Comparison of ENCODE assay signal across 16 mouse cellular contexts in the genomic region with DNA sequence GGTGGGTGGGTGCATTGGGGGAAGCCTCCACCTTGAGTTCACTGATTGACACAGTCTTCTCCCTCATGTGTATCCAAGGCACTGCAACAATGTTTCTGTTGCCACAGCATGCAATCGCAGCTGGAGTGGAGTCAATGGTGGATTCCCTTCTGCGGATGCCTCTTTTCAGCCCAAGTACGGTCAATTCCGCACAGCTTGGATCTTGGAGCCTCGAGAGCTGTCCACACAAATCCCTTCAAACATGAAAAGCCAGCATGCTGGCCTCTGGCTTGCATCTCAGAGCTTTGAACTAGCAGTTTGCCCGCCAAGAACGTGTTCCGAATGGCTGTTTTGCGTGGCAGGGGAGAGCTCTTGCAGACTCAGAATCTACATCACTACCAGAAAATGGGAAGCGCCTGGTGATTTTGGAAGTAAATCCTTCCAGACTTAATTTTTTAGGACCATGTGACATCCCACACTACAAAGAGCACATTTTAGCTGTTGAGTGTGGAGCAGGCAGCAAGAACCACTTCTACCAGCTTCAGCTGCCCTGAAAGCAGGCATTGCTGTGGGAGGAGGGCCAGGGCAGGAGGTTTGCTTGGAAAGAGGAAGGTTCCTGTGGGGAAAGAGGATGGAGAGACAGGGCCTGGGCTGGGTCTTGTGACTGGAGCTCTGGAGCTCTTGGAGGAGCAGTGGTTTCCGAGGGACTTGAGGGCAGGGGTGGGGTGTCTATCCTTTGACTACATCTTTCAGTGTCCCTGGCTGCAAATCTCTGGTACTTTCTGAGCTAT.
DNase-seq lines count a peak whose midpoint lies in the region; ATAC-seq lines count a peak whose summit lies in the region.
"Had no signal": no experiment of that assay in that cellular context is flagged by ENCODE, and none has a peak within 500 bp of the region (broad histone marks: within the 10 kb centered on the region; RNA-seq: fewer than 3 reads in every experiment).

No protein-coding gene starts in this region.

- H3K9me3 ChIP-seq in midbrain, embryonic 11.5 days (ENCODE audit: control insufficient read depth, low read length), result no peaks in the 10 kb centered on the region
- H3K9me3 ChIP-seq in midbrain, embryonic 15.5 days, result no peaks in the 10 kb centered on the region
- H3K9me3 ChIP-seq in embryonic facial prominence, embryonic 10.5 days, result no peaks in the 10 kb centered on the region
- H3K9me3 ChIP-seq in midbrain, embryonic 16.5 days (replicated peaks; ENCODE audit: control insufficient read depth, low read length, poor library complexity, severe bottlenecking), result no peaks in the 10 kb centered on the region
- H3K9me3 ChIP-seq: heart, embryonic 12.5 days; hindbrain, embryonic 10.5 days had no signal

- H3K9ac ChIP-seq in midbrain, embryonic 11.5 days (ENCODE audit: low read length), result no peak overlapping the region
- no peak overlapping the region for H3K9ac ChIP-seq in midbrain, embryonic 15.5 days
- H3K9ac ChIP-seq in midbrain, embryonic 16.5 days (ENCODE audit: low read depth, low read length), result no peak overlapping the region
- H3K9ac ChIP-seq: heart, embryonic 12.5 days had no signal

- H3K4me2 ChIP-seq in midbrain, embryonic 11.5 days, result no peak overlapping the region
- H3K4me2 ChIP-seq in midbrain, embryonic 15.5 days, result no peak overlapping the region
- no peak overlapping the region for H3K4me2 ChIP-seq in midbrain, embryonic 16.5 days (ENCODE audit: low read length)
- H3K4me2 ChIP-seq: heart, embryonic 12.5 days had no signal

- H3K4me3 ChIP-seq in midbrain, embryonic 11.5 days (ENCODE audit: low read depth, low read length), result no peak overlapping the region
- no peak overlapping the region for H3K4me3 ChIP-seq in midbrain, embryonic 15.5 days
- H3K4me3 ChIP-seq in embryonic facial prominence, embryonic 10.5 days, result no peak overlapping the region
- H3K4me3 ChIP-seq in midbrain, embryonic 16.5 days (ENCODE audit: low read depth, low read length), result no peak overlapping the region
- H3K4me3 ChIP-seq: erythroblast, embryonic 14.5 days; heart, embryonic 12.5 days; hindbrain, embryonic 10.5 days had no signal

- no peaks in the 10 kb centered on the region for H3K27me3 ChIP-seq in midbrain, embryonic 11.5 days (ENCODE audit: control insufficient read depth, insufficient read depth, low read length)
- no peaks in the 10 kb centered on the region for H3K27me3 ChIP-seq in midbrain, embryonic 15.5 days (replicated peaks)
- H3K27me3 ChIP-seq in embryonic facial prominence, embryonic 10.5 days (replicated peaks; ENCODE audit: low read depth, poor library complexity, severe bottlenecking), result no peaks in the 10 kb centered on the region
- H3K27me3 ChIP-seq in midbrain, embryonic 16.5 days (ENCODE audit: control insufficient read depth, insufficient read depth, low read depth, low read length), result no peaks in the 10 kb centered on the region
- H3K27me3 ChIP-seq: heart, embryonic 12.5 days had no signal

- ATAC-seq in midbrain, embryonic 11.5 days (ENCODE audit: low FRiP score), result no peak
- ATAC-seq in midbrain, embryonic 15.5 days (replicated peaks), result no peak
- peak; percentile 28; the same call in 1 of the 2 replicates for ATAC-seq in midbrain, embryonic 16.5 days

- peak; percentile 40 to 50 for DNase-seq in cerebellum, postnatal 14 days
- DNase-seq in cerebellum, adult 9-11 months, result no peak
- DNase-seq in midbrain, embryonic 11.5 days (ENCODE audit: low spot score, missing footprints), result peak; percentile 81
- no peak for DNase-seq in embryonic facial prominence, embryonic 10.5 days (ENCODE audit: low spot score)
- DNase-seq in ovary, postnatal 10 days (ENCODE audit: low spot score), result no peak
- DNase-seq in right cerebral cortex, postnatal 36 days (ENCODE audit: low spot score in 2 of 2), result no peak
- DNase-seq: gastrocnemius, postnatal 25 days; kidney, adult 18-20 months; kidney, postnatal 25 days; liver; lung, adult 2 months had no signal

- no peaks in the 10 kb centered on the region for H3K4me1 ChIP-seq in midbrain, embryonic 11.5 days (ENCODE audit: control insufficient read depth, insufficient read depth, low read length)
- 0 out of 2 replicates have a peak, but pooled peaks cover 5% of the 10 kb centered on the region for H3K4me1 ChIP-seq in midbrain, embryonic 15.5 days
- peaks cover 19% of the 10 kb centered on the region for H3K4me1 ChIP-seq in embryonic facial prominence, embryonic 10.5 days
- H3K4me1 ChIP-seq in midbrain, embryonic 16.5 days (ENCODE audit: control insufficient read depth, insufficient read depth, low read length), result peaks cover 3% of the 10 kb centered on the region; the same call in 1 of the 2 replicates

- H3K27ac ChIP-seq in midbrain, embryonic 11.5 days (ENCODE audit: low read depth, low read length), result no peak overlapping the region
- H3K27ac ChIP-seq in midbrain, embryonic 15.5 days, result no peak overlapping the region
- H3K27ac ChIP-seq in embryonic facial prominence, embryonic 10.5 days (replicated peaks), result peak overlapping the region; percentile 44
- peak overlapping the region; percentile 30; the same call in 1 of the 2 replicates for H3K27ac ChIP-seq in midbrain, embryonic 16.5 days (ENCODE audit: low read length)
- H3K27ac ChIP-seq: hindbrain, embryonic 10.5 days had no signal

- H3K36me3 ChIP-seq in midbrain, embryonic 11.5 days (ENCODE audit: control insufficient read depth, insufficient read depth, low read length), result no peaks in the 10 kb centered on the region
- H3K36me3 ChIP-seq in midbrain, embryonic 15.5 days (replicated peaks), result no peaks in the 10 kb centered on the region
- no peaks in the 10 kb centered on the region for H3K36me3 ChIP-seq in embryonic facial prominence, embryonic 10.5 days (replicated peaks)
- no peaks in the 10 kb centered on the region for H3K36me3 ChIP-seq in midbrain, embryonic 16.5 days (ENCODE audit: control insufficient read depth, insufficient read depth, low read length)
- H3K36me3 ChIP-seq: heart, embryonic 12.5 days; hindbrain, embryonic 10.5 days had no signal

- WGBS in midbrain, embryonic 11.5 days, result 73% methylated on average over 11 of the region's 11 CpGs
- 58% methylated on average over 11 of the region's 11 CpGs for WGBS in midbrain, embryonic 15.5 days
- 82% methylated on average over 11 of the region's 11 CpGs for WGBS in embryonic facial prominence, embryonic 10.5 days
- WGBS in midbrain, embryonic 16.5 days, result 55% methylated on average over 11 of the region's 11 CpGs

Comparison
In these comparisons a context has a peak if more than half of its experiments do, and no peak if none do; other contexts are left out.
1. DNase-seq: peak in cerebellum, postnatal 14 days (2 of 2) and midbrain, embryonic 11.5 days (single experiment); none in cerebellum, adult 9-11 months (single experiment), embryonic facial prominence, embryonic 10.5 days (single experiment), ovary, postnatal 10 days (single experiment) and right cerebral cortex, postnatal 36 days (0 of 2).
2. H3K27ac ChIP-seq: peak in embryonic facial prominence, embryonic 10.5 days (single experiment) and midbrain, embryonic 16.5 days (single experiment); none in midbrain, embryonic 11.5 days (single experiment) and midbrain, embryonic 15.5 days (single experiment).